Mouse (Mus musculus): ENCODE results near the gene Gtpbp2. TPM values are rescaled to one million over a fixed set of nuclear protein-coding genes. Genes with fewer than 3 reads are reported as not detected.
A peak's percentile ranks its signal among the peaks of the same experiment; 100 is the strongest.

Gtpbp2 gene
- polyA plus RNA-seq, 1 experiment, result 125 TPM

DNA sequence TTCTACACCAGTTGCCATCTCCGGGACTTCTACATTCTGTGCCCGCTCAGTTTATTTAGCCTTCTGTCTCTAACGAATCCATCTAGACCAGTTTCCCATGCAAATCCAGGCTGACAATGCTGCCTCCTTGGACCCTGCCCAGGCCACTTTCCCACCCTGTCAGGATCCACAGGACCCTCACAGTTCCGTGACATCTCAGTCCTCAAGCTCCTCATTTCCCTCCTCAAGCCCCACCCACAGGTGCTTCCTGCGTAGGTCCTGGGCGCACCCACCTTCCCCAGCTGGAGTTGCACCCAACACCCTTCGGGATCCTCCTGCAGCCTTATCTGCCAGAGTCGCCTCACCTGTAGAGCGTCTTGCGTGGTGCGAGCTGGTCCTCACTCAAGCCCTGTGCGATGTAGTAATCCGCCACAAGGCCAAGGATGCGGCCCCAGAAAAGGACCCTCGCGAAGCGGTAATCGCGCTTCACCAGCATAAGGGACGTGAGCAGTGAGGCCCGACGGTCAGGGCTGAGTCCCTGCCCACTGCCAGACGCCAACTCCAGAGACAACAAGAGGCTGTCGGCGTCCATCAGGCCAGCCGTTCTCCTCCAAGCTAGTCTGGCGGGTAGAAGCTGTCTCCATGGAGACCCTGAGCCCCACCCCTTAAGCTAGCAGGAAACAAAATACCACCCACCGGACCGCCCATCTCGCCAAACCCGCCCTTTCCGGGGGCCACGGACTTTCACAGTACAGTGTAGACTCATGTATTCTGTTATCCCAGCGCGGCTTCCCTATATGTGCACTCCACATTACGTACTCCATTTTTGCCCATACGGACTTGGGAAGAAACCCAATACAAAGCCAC lies 17.0 kb upstream of the Gtpbp2 start, which contains the start of gene Rsph9:
Gene Rsph9, minus strand, starts transcription at position 639 of the 846 bp plus-strand sequence.
- Histone ChIP-seq H3K36me3 (ENCODE audit: control insufficient read depth, insufficient read depth) (peaks cover 16% of the 10 kb centered on the region), H3K4me2 (ENCODE audit: low read depth) (peak within 1 kb of the TSS; percentile 78), H3K4me3 (no peak within 1 kb of the TSS), H3K79me2 (ENCODE audit: control insufficient read depth, insufficient read depth) (no peaks in the 10 kb centered on the region), H3ac (ENCODE audit: control insufficient read depth, insufficient read length) (no peak within 1 kb of the TSS), H3K27me3 (ENCODE audit: control insufficient read depth, insufficient read depth, insufficient read length) (no peaks in the 10 kb centered on the region)
- no peak for TF ChIP-seq POLR2A (IDR thresholded peaks at IDR 0.05; ENCODE audit: insufficient read length, low read depth)
- peak; percentile 20 for TF ChIP-seq POLR2AphosphoS2 (IDR thresholded peaks at IDR 0.05; ENCODE audit: insufficient read length, low read depth)
- no peak for TF ChIP-seq E2F4 (IDR thresholded peaks at IDR 0.05; ENCODE audit: insufficient read depth)
- no peak for TF ChIP-seq MAX (IDR thresholded peaks at IDR 0.05; ENCODE audit: low read depth)

DNA sequence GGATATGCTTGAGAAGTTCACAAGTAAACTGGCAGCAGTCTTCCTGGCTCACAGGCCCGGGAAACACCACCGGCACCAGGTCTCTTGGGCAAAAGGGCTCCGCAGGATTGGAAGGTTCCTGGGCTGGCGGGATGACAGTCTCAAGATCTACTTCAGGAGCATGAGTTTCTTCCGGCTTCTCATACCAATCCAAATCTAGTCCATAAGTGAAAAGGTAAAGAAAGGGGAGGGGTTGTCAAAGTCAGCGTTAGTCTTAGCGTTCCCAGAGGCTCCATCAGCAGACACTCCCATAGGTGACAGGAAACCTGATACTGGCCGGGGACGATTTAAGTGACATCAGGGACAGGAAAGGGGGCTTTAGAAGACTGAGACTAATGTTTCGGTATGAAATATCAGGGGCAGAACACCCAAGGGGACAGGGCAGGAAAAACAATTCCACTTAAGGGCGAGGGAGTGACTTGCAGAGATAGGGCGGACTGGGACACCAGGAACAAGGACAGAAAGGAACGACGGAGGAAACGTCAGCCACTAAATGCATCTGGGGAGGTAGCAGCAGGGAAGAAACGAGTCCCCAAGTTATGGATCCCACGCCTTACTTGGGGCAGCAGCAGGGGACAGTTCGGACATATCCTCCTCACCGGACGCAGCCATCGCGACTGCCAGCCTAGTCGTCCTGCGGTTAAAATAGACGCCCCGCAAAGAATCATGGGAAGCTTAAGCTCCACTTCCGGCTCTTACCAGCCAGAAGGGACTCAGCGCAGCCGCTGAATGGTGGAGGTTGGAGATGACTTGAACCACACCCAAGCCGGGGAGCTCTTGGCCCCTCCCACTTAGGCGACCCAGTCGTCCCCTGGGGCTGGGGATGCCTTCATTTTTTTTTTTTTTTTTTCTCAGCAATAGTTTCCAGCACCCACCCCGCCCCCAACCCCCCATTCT lies 7.7 kb upstream of the Gtpbp2 start, which contains the start of gene Mad2l1bp:
Gene Mad2l1bp, minus strand, starts transcription at position 707 of the 936 bp plus-strand sequence.
- TF ChIP-seq MAX (IDR thresholded peaks at IDR 0.05; ENCODE audit: low read depth) (no peak), E2F4 (IDR thresholded peaks at IDR 0.05; ENCODE audit: insufficient read depth) (peak; percentile 82), POLR2A (IDR thresholded peaks at IDR 0.05; ENCODE audit: insufficient read length, low read depth) (peak; percentile 99), POLR2AphosphoS2 (IDR thresholded peaks at IDR 0.05; ENCODE audit: insufficient read length, low read depth) (peak; percentile 100), TCF12 (IDR thresholded peaks at IDR 0.05; ENCODE audit: insufficient read depth, poor library complexity, severe bottlenecking) (no peak), MYOD1 (IDR thresholded peaks at IDR 0.05; ENCODE audit: control insufficient read depth in 1 of 3, insufficient read length in 2 of 3, low read depth in 2 of 3) (no peak), REST (IDR thresholded peaks at IDR 0.05; ENCODE audit: insufficient read depth, insufficient read length) (peak; percentile 37)
- peak within 1 kb of the TSS; percentile 26 for H3ac ChIP-seq (ENCODE audit: control insufficient read depth, insufficient read length)
- H3K4me2 ChIP-seq (ENCODE audit: low read depth), result peak within 1 kb of the TSS; percentile 91
- H3K27me3 ChIP-seq (ENCODE audit: control insufficient read depth, insufficient read depth, insufficient read length), result no peaks in the 10 kb centered on the region
- H3K79me2 ChIP-seq (ENCODE audit: control insufficient read depth, insufficient read depth), result peaks cover 24% of the 10 kb centered on the region
- peak within 1 kb of the TSS; percentile 76 for H3K4me3 ChIP-seq
- H3K36me3 ChIP-seq (ENCODE audit: control insufficient read depth, insufficient read depth), result peaks cover 8% of the 10 kb centered on the region

DNA sequence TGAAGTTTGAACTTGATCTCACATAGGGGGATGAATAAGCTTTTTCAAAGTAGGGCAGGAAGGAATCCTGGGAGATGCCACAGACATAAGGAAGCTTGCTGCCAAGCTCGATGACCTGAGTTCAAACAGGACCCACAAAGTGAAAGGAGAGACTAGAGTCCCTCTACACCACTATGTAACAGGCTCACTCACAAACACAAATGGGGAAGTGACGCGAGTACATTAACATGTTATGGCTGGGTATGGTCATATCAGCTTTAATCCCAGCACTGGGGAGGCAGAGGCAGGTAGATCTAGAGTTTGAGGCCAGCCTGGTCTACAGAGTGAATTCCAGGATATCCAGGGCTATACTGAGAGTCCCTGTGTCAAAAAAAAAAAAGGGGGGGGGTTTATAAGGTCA lies 6.5 kb upstream of the Gtpbp2 start:
- Histone ChIP-seq H3K27me3 (ENCODE audit: control insufficient read depth, insufficient read depth, insufficient read length) (no peaks in the 10 kb centered on the region), H3K4me3 (no peak overlapping the region), H3K36me3 (ENCODE audit: control insufficient read depth, insufficient read depth) (no peaks in the 10 kb centered on the region), H3ac (ENCODE audit: control insufficient read depth, insufficient read length) (no peak overlapping the region), H3K79me2 (ENCODE audit: control insufficient read depth, insufficient read depth) (peaks cover 24% of the 10 kb centered on the region), H3K4me2 (ENCODE audit: low read depth) (no peak overlapping the region)
- TF ChIP-seq TCF3 (IDR thresholded peaks at IDR 0.05; ENCODE audit: insufficient read length, low read depth) (no peak), MYOD1 (IDR thresholded peaks at IDR 0.05; ENCODE audit: control insufficient read depth in 1 of 3, insufficient read length in 2 of 3, low read depth in 2 of 3) (no peak), SRF (IDR thresholded peaks at IDR 0.05; ENCODE audit: control insufficient read depth, insufficient read length, low read depth) (no peak)

DNA sequence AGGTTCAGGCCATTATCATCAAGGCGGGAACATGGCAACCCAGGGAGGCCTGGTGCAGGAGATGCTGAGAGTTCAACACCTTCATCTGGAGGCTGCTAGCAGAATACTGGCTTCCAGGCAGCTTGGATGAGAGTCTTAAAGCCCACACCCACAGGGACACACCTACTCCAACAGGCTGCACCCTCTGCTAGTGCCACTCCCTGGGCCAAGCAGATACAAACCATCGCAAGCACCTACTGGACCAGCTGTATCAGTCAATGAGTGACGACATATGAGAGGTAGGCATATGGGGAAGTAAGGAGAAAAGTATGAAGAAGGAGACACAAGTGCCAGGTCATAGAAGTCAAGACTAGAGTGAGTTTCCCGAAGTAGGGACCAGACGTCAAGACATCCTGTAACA lies 4.2 kb upstream of the Gtpbp2 start:
- no peak for TF ChIP-seq E2F4 (IDR thresholded peaks at IDR 0.05; ENCODE audit: insufficient read depth)
- TF ChIP-seq SRF (IDR thresholded peaks at IDR 0.05; ENCODE audit: control insufficient read depth, insufficient read length, low read depth), result no peak
- no peak for TF ChIP-seq CEBPB (IDR thresholded peaks at IDR 0.05; ENCODE audit: insufficient read depth, poor library complexity, severe bottlenecking)
- no peak for TF ChIP-seq TCF3 (IDR thresholded peaks at IDR 0.05; ENCODE audit: insufficient read length, low read depth)
- TF ChIP-seq POLR2AphosphoS2 (IDR thresholded peaks at IDR 0.05; ENCODE audit: insufficient read length, low read depth), result no peak
- TF ChIP-seq POLR2A (IDR thresholded peaks at IDR 0.05; ENCODE audit: insufficient read length, low read depth), result no peak
- no peak for TF ChIP-seq MAX (IDR thresholded peaks at IDR 0.05; ENCODE audit: low read depth)
- no peak for TF ChIP-seq MYOG (IDR thresholded peaks at IDR 0.05; ENCODE audit: control insufficient read depth in 1 of 3, insufficient read depth in 1 of 3, insufficient read length in 2 of 3, low read depth in 2 of 3)
- TF ChIP-seq MYOD1 (IDR thresholded peaks at IDR 0.05; ENCODE audit: control insufficient read depth in 1 of 3, insufficient read length in 2 of 3, low read depth in 2 of 3), result no peak
- TF ChIP-seq TCF12 (IDR thresholded peaks at IDR 0.05; ENCODE audit: insufficient read depth, poor library complexity, severe bottlenecking), result no peak
- no peak for TF ChIP-seq REST (IDR thresholded peaks at IDR 0.05; ENCODE audit: insufficient read depth, insufficient read length)
- TF ChIP-seq USF1 (IDR thresholded peaks at IDR 0.05; ENCODE audit: low read depth), result no peak
- Histone ChIP-seq H3K4me2 (ENCODE audit: low read depth) (no peak overlapping the region), H3K4me3 (no peak overlapping the region), H3K79me2 (ENCODE audit: control insufficient read depth, insufficient read depth) (peaks cover 23% of the 10 kb centered on the region), H3ac (ENCODE audit: control insufficient read depth, insufficient read length) (no peak overlapping the region), H3K27me3 (ENCODE audit: control insufficient read depth, insufficient read depth, insufficient read length) (no peaks in the 10 kb centered on the region), H3K36me3 (ENCODE audit: control insufficient read depth, insufficient read depth) (no peaks in the 10 kb centered on the region)

DNA sequence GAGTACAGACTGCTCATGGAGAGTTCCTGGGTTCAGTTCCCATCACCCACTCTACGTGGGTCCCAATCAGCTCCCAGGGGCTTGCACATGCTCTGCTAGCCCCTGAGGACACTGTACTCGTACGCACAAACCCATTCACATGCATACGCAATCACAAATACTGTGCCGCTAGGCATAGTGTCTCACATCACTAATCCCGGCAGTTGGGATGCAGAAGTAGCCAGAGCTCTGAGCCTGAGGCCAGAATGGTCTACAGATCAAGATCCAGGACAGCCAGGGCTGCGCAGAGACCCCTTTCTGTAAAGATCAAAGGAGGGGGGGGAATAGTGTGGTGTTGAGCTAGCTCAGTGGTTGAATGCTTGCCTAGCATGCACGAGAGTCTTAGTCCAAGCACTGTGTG lies 3.7 kb upstream of the Gtpbp2 start:
- Histone ChIP-seq H3K79me2 (ENCODE audit: control insufficient read depth, insufficient read depth) (peaks cover 23% of the 10 kb centered on the region), H3K27me3 (ENCODE audit: control insufficient read depth, insufficient read depth, insufficient read length) (no peaks in the 10 kb centered on the region), H3ac (ENCODE audit: control insufficient read depth, insufficient read length) (no peak overlapping the region), H3K4me3 (no peak overlapping the region), H3K36me3 (ENCODE audit: control insufficient read depth, insufficient read depth) (no peaks in the 10 kb centered on the region), H3K4me2 (ENCODE audit: low read depth) (no peak overlapping the region)
- TF ChIP-seq MYOG (IDR thresholded peaks at IDR 0.05; ENCODE audit: control insufficient read depth in 1 of 3, insufficient read depth in 1 of 3, insufficient read length in 2 of 3, low read depth in 2 of 3), result no peak
- TF ChIP-seq POLR2AphosphoS2 (IDR thresholded peaks at IDR 0.05; ENCODE audit: insufficient read length, low read depth), result no peak
- TF ChIP-seq POLR2A (IDR thresholded peaks at IDR 0.05; ENCODE audit: insufficient read length, low read depth), result no peak
- no peak for TF ChIP-seq E2F4 (IDR thresholded peaks at IDR 0.05; ENCODE audit: insufficient read depth)
- TF ChIP-seq MYOD1 (IDR thresholded peaks at IDR 0.05; ENCODE audit: control insufficient read depth in 1 of 3, insufficient read length in 2 of 3, low read depth in 2 of 3), result no peak
- no peak for TF ChIP-seq CEBPB (IDR thresholded peaks at IDR 0.05; ENCODE audit: insufficient read depth, poor library complexity, severe bottlenecking)
- TF ChIP-seq MAX (IDR thresholded peaks at IDR 0.05; ENCODE audit: low read depth), result no peak
- no peak for TF ChIP-seq USF1 (IDR thresholded peaks at IDR 0.05; ENCODE audit: low read depth)
- no peak for TF ChIP-seq REST (IDR thresholded peaks at IDR 0.05; ENCODE audit: insufficient read depth, insufficient read length)
- no peak for TF ChIP-seq SRF (IDR thresholded peaks at IDR 0.05; ENCODE audit: control insufficient read depth, insufficient read length, low read depth)
- no peak for TF ChIP-seq TCF12 (IDR thresholded peaks at IDR 0.05; ENCODE audit: insufficient read depth, poor library complexity, severe bottlenecking)
- no peak for TF ChIP-seq TCF3 (IDR thresholded peaks at IDR 0.05; ENCODE audit: insufficient read length, low read depth)

All from myocyte (in vitro differentiated cells).